Mouse (Mus musculus): ENCODE results near the gene Samhd1. TPM values are rescaled to one million over a fixed set of nuclear protein-coding genes. Genes with fewer than 3 reads are reported as not detected.

Gene Samhd1
- polyA plus RNA-seq, 2 experiments from 2014 or later, result 611 to 673 TPM

- ATAC-seq, result no peak
Measured at GRCm38 (mm10) chr2:157070365-157070764, 64.7 kb downstream of the Samhd1 start.

- ATAC-seq, result no peak
Measured at GRCm38 (mm10) chr2:157069755-157070315, 65.2 kb downstream of the Samhd1 start.

GRCm38 (mm10) chr2:157069355-157069735 lies 65.7 kb downstream of the Samhd1 start:
- no peak for ATAC-seq

- ATAC-seq, result no peak
Measured at GRCm38 (mm10) chr2:157068701-157069354, 66.2 kb downstream of the Samhd1 start.

- ATAC-seq, result no peak
Measured at GRCm38 (mm10) chr2:157066731-157067430, 68.2 kb downstream of the Samhd1 start.

GRCm38 (mm10) chr2:157065879-157066226 lies 69.2 kb downstream of the Samhd1 start:
- no peak for ATAC-seq

GRCm38 (mm10) chr2:157064978-157065878 lies 69.8 kb downstream of the Samhd1 start:
- no peak for ATAC-seq

- ATAC-seq, result no peak
Measured at GRCm38 (mm10) chr2:157064136-157064535, 70.9 kb downstream of the Samhd1 start.

GRCm38 (mm10) chr2:157063241-157063700 lies 71.8 kb downstream of the Samhd1 start:
- ATAC-seq, result no peak

- ATAC-seq, result no peak
Measured at GRCm38 (mm10) chr2:157060557-157061305, 74.3 kb downstream of the Samhd1 start.

- no peak for ATAC-seq
Measured at GRCm38 (mm10) chr2:157060037-157060436, 75.0 kb downstream of the Samhd1 start.

- no peak for ATAC-seq
Measured at GRCm38 (mm10) chr2:157059166-157059565, 75.9 kb downstream of the Samhd1 start.

- no peak for ATAC-seq
Measured at GRCm38 (mm10) chr2:157058342-157058998, 76.6 kb downstream of the Samhd1 start.

GRCm38 (mm10) chr2:157057758-157058157 lies 77.3 kb downstream of the Samhd1 start:
- no peak for ATAC-seq

GRCm38 (mm10) chr2:157057186-157057585 lies 77.9 kb downstream of the Samhd1 start:
- no peak for ATAC-seq

- no peak for ATAC-seq
Measured at GRCm38 (mm10) chr2:157055721-157056120, 79.3 kb downstream of the Samhd1 start.

- ATAC-seq, result no peak
Measured at GRCm38 (mm10) chr2:157054816-157055215, 80.2 kb downstream of the Samhd1 start.

GRCm38 (mm10) chr2:157054297-157054696 lies 80.8 kb downstream of the Samhd1 start:
- no peak for ATAC-seq

- ATAC-seq, result no peak
Measured at GRCm38 (mm10) chr2:157053787-157054186, 81.3 kb downstream of the Samhd1 start.

GRCm38 (mm10) chr2:157053124-157053523 lies 81.9 kb downstream of the Samhd1 start:
- ATAC-seq, result no peak

- no peak for ATAC-seq
Measured at GRCm38 (mm10) chr2:157052448-157052847, 82.6 kb downstream of the Samhd1 start.

GRCm38 (mm10) chr2:157049831-157050243 lies 85.2 kb downstream of the Samhd1 start:
- no peak for ATAC-seq
